29 mouse cellular contexts compared by ENCODE assay signal in the genomic region with DNA sequence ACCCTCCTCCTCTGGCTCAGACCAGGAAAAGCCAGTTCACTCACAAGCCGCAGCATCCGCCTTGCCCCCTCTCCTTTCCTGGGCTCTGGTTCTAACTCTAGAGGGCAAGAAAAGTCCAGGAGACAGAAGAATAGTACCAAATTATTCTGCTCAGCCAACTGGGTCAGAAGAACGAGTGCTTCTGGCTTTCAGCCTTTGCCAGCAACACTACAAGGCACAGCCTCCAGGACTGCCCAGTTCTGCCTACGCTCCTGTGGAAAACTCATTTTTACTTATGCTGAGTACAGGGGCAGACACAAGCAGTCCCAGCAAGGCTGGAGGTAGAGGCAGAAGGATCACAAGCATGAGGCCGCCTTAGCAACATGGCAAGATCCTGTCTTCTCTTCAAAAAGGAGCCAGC. TPM values are rescaled to one million over a fixed set of nuclear protein-coding genes. Genes with fewer than 3 reads are reported as not detected.
A peak's percentile ranks its signal among the peaks of the same experiment; 100 is the strongest.
DNase-seq lines count a peak whose midpoint lies in the region; ATAC-seq and TF ChIP-seq lines count a peak whose summit lies in the region.
"Had no signal": no experiment of that assay in that cellular context is flagged by ENCODE, and none has a peak within 500 bp of the region (broad histone marks: within the 10 kb centered on the region; RNA-seq: fewer than 3 reads in every experiment).

No protein-coding gene starts in this region.

- H3K4me1 ChIP-seq in hindbrain, embryonic 14.5 days (replicated peaks; ENCODE audit: control insufficient read depth, insufficient read depth, low read length) = peaks cover 31% of the 10 kb centered on the region
- H3K4me1 ChIP-seq in hindbrain, embryonic 13.5 days (replicated peaks) = peaks cover 53% of the 10 kb centered on the region
- H3K4me1 ChIP-seq in midbrain, embryonic 10.5 days = peaks cover 68% of the 10 kb centered on the region
- peaks cover 39% of the 10 kb centered on the region for H3K4me1 ChIP-seq in midbrain, embryonic 11.5 days (ENCODE audit: control insufficient read depth, insufficient read depth, low read length)
- H3K4me1 ChIP-seq in hindbrain, postnatal 0 days (ENCODE audit: insufficient read depth, low read length) = peaks cover 10% of the 10 kb centered on the region; the same call in 1 of the 2 replicates

- H3K36me3 ChIP-seq in hindbrain, embryonic 14.5 days (replicated peaks; ENCODE audit: control insufficient read depth, insufficient read depth) = 0 out of 2 replicates have a peak, but pooled peaks cover 8% of the 10 kb centered on the region
- peaks cover 5% of the 10 kb centered on the region; the same call in 1 of the 2 replicates for H3K36me3 ChIP-seq in hindbrain, embryonic 13.5 days
- H3K36me3 ChIP-seq in midbrain, embryonic 10.5 days = peaks cover 55% of the 10 kb centered on the region
- H3K36me3 ChIP-seq in midbrain, embryonic 11.5 days (ENCODE audit: control insufficient read depth, insufficient read depth, low read length) = no peaks in the 10 kb centered on the region
- H3K36me3 ChIP-seq in hindbrain, postnatal 0 days (ENCODE audit: insufficient read depth, low read length) = no peaks in the 10 kb centered on the region
- H3K36me3 ChIP-seq: liver, embryonic 13.5 days had no signal

- no peak overlapping the region for H3K4me3 ChIP-seq in hindbrain, embryonic 14.5 days (replicated peaks; ENCODE audit: low read length)
- H3K4me3 ChIP-seq in hindbrain, embryonic 13.5 days = no peak overlapping the region
- H3K4me3 ChIP-seq in midbrain, embryonic 10.5 days = no peak overlapping the region
- H3K4me3 ChIP-seq in midbrain, embryonic 11.5 days (ENCODE audit: low read depth, low read length) = no peak overlapping the region
- no peak overlapping the region for H3K4me3 ChIP-seq in hindbrain, postnatal 0 days (ENCODE audit: low read length)
- H3K4me3 ChIP-seq: embryonic facial prominence, embryonic 13.5 days; heart, adult 2 months; heart, embryonic 13.5 days; limb, embryonic 13.5 days; liver, embryonic 13.5 days; megakaryocyte, embryonic 14.5 days had no signal

- H3K9ac ChIP-seq in hindbrain, embryonic 14.5 days = no peak overlapping the region
- H3K9ac ChIP-seq in hindbrain, embryonic 13.5 days = no peak overlapping the region; the same call in 1 of the 2 replicates
- H3K9ac ChIP-seq in midbrain, embryonic 11.5 days (ENCODE audit: low read length) = no peak overlapping the region
- H3K9ac ChIP-seq in hindbrain, postnatal 0 days (replicated peaks; ENCODE audit: low read length) = no peak overlapping the region
- H3K9ac ChIP-seq: embryonic facial prominence, embryonic 13.5 days; heart, embryonic 13.5 days; limb, embryonic 13.5 days; liver, embryonic 13.5 days; lung, embryonic 14.5 days had no signal

- WGBS in hindbrain, embryonic 14.5 days = 84% methylated on average over 5 of the region's 5 CpGs
- WGBS in hindbrain, embryonic 13.5 days = 83% methylated on average over 5 of the region's 5 CpGs
- 82% methylated on average over 5 of the region's 5 CpGs for WGBS in midbrain, embryonic 10.5 days
- WGBS in midbrain, embryonic 11.5 days = 83% methylated on average over 5 of the region's 5 CpGs
- 63% methylated on average over 5 of the region's 5 CpGs for WGBS in hindbrain, postnatal 0 days

- 0 out of 2 replicates have a peak overlapping the region, but pooled peaks have one; percentile 26 for H3K27ac ChIP-seq in hindbrain, embryonic 14.5 days
- H3K27ac ChIP-seq in hindbrain, embryonic 13.5 days = no peak overlapping the region
- peak overlapping the region; percentile 24; the same call in 1 of the 2 replicates for H3K27ac ChIP-seq in midbrain, embryonic 10.5 days (replicated peaks)
- no peak overlapping the region for H3K27ac ChIP-seq in midbrain, embryonic 11.5 days (ENCODE audit: low read depth, low read length)
- peak overlapping the region; percentile 3; the same call in 1 of the 2 replicates for H3K27ac ChIP-seq in hindbrain, postnatal 0 days
- H3K27ac ChIP-seq: embryonic facial prominence, embryonic 13.5 days; heart, adult 2 months; heart, embryonic 13.5 days; kidney, postnatal 0 days; limb, embryonic 13.5 days; liver, embryonic 13.5 days had no signal

- H3K4me2 ChIP-seq in hindbrain, embryonic 14.5 days (replicated peaks) = no peak overlapping the region
- H3K4me2 ChIP-seq in hindbrain, embryonic 13.5 days = no peak overlapping the region
- no peak overlapping the region for H3K4me2 ChIP-seq in midbrain, embryonic 11.5 days
- no peak overlapping the region for H3K4me2 ChIP-seq in hindbrain, postnatal 0 days (ENCODE audit: low read depth, low read length)
- H3K4me2 ChIP-seq: embryonic facial prominence, embryonic 13.5 days; heart, embryonic 13.5 days; limb, embryonic 13.5 days; liver, embryonic 13.5 days; lung, embryonic 14.5 days had no signal

- no peak for DNase-seq in hindbrain, embryonic 14.5 days (ENCODE audit: low spot score)
- DNase-seq in midbrain, embryonic 10.5 days (ENCODE audit: low spot score) = no peak
- DNase-seq in midbrain, embryonic 11.5 days (ENCODE audit: low spot score, missing footprints) = no peak
- DNase-seq in adipocyte (ENCODE audit: low spot score) = peak; percentile 65
- peak; percentile 41 for DNase-seq in hindbrain, postnatal 0 days (ENCODE audit: low spot score)
- no peak for DNase-seq in layer of hippocampus, adult 9-11 months
- DNase-seq: adrenal gland, postnatal 10 days; cerebellum, postnatal 25 days; gastrocnemius, postnatal 14 days; heart, adult 2 months; heart, postnatal 14 days; kidney, adult 11 months; liver, embryonic 13.5 days; retina, postnatal 1 day; right cerebral cortex, postnatal 4 days; thymus, postnatal 25 days had no signal

- no peaks in the 10 kb centered on the region for H3K9me3 ChIP-seq in hindbrain, embryonic 14.5 days (ENCODE audit: control insufficient read depth, low read length)
- no peaks in the 10 kb centered on the region for H3K9me3 ChIP-seq in hindbrain, embryonic 13.5 days
- H3K9me3 ChIP-seq in midbrain, embryonic 10.5 days (replicated peaks) = peaks cover 5% of the 10 kb centered on the region; the same call in 1 of the 2 replicates
- H3K9me3 ChIP-seq in midbrain, embryonic 11.5 days (ENCODE audit: control insufficient read depth, low read length) = no peaks in the 10 kb centered on the region
- no peaks in the 10 kb centered on the region for H3K9me3 ChIP-seq in hindbrain, postnatal 0 days (ENCODE audit: low read length)
- H3K9me3 ChIP-seq: embryonic facial prominence, embryonic 13.5 days; heart, embryonic 13.5 days; limb, embryonic 13.5 days; liver, embryonic 13.5 days; megakaryocyte, embryonic 14.5 days had no signal

- no peaks in the 10 kb centered on the region for H3K27me3 ChIP-seq in hindbrain, embryonic 14.5 days (ENCODE audit: control insufficient read depth, insufficient read depth, low read length)
- no peaks in the 10 kb centered on the region for H3K27me3 ChIP-seq in hindbrain, embryonic 13.5 days
- no peaks in the 10 kb centered on the region for H3K27me3 ChIP-seq in midbrain, embryonic 10.5 days (ENCODE audit: low read depth, poor library complexity, severe bottlenecking)
- H3K27me3 ChIP-seq in midbrain, embryonic 11.5 days (ENCODE audit: control insufficient read depth, insufficient read depth, low read length) = no peaks in the 10 kb centered on the region
- H3K27me3 ChIP-seq in hindbrain, postnatal 0 days (ENCODE audit: insufficient read depth, low read length) = no peaks in the 10 kb centered on the region
- H3K27me3 ChIP-seq: embryonic facial prominence, embryonic 13.5 days; heart, embryonic 13.5 days; limb, embryonic 13.5 days; liver, embryonic 13.5 days had no signal

- ATAC-seq in hindbrain, embryonic 14.5 days (ENCODE audit: low FRiP score) = no peak
- ATAC-seq in hindbrain, embryonic 13.5 days (ENCODE audit: low FRiP score) = no peak
- no peak for ATAC-seq in midbrain, embryonic 11.5 days (ENCODE audit: low FRiP score)
- ATAC-seq in hindbrain, postnatal 0 days = peak; percentile 18; the same call in 1 of the 2 replicates
- ATAC-seq: activated CD4-positive, CD25-positive, alpha-beta regulatory T cell, adult 4 months; forebrain, embryonic 14.5 days had no signal

- no peak for TF ChIP-seq CTCF in hindbrain, postnatal 0 days (IDR thresholded peaks at IDR 0.05; ENCODE audit: low read depth)

RNA-seq across cellular contexts. Expression of gene Dennd2a, which starts 9.6 kb away (rescaled TPM):
- 19.1 and 21.8 TPM in 2 replicates for polyA plus RNA-seq in hindbrain, embryonic 14.5 days (2014; fragmentation: Nextera tagmentation; extraction: Ambion mirVana)
- polyA plus RNA-seq in hindbrain, embryonic 13.5 days (2015; fragmentation: Nextera tagmentation; extraction: Ambion mirVana) = 25.4 and 27.5 TPM in 2 replicates
- polyA plus RNA-seq in midbrain, embryonic 10.5 days (2016; fragmentation: Nextera tagmentation; extraction: Ambion mirVana) = 42.3 and 50.6 TPM in 2 replicates
- polyA plus RNA-seq in midbrain, embryonic 11.5 days (2014; fragmentation: Nextera tagmentation; extraction: Ambion mirVana) = 44.9 and 49.3 TPM in 2 replicates
- 19.2 and 30.4 TPM in 2 replicates for total RNA-seq in hindbrain, postnatal 0 days (2014; rRNA removed)
- 13.2 and 14.6 TPM in 2 replicates for polyA plus RNA-seq in hindbrain, postnatal 0 days (2015; fragmentation: Nextera tagmentation; extraction: Ambion mirVana)
- total RNA-seq: MEL; monocyte, adult 5-6 weeks had no signal

RNA-seq across cellular contexts. Expression of gene Adck2, which starts 25.6 kb away (rescaled TPM):
- 37.5 and 38.0 TPM in 2 replicates for polyA plus RNA-seq in hindbrain, embryonic 14.5 days (2014; fragmentation: Nextera tagmentation; extraction: Ambion mirVana)
- 41.4 and 46.9 TPM in 2 replicates for polyA plus RNA-seq in hindbrain, embryonic 13.5 days (2015; fragmentation: Nextera tagmentation; extraction: Ambion mirVana)
- polyA plus RNA-seq in midbrain, embryonic 10.5 days (2016; fragmentation: Nextera tagmentation; extraction: Ambion mirVana) = 26.6 and 28.4 TPM in 2 replicates
- 25.5 and 28.4 TPM in 2 replicates for polyA plus RNA-seq in midbrain, embryonic 11.5 days (2014; fragmentation: Nextera tagmentation; extraction: Ambion mirVana)
- total RNA-seq in hindbrain, postnatal 0 days (2014; rRNA removed) = 14.8 and 18.8 TPM in 2 replicates
- polyA plus RNA-seq in hindbrain, postnatal 0 days (2015; fragmentation: Nextera tagmentation; extraction: Ambion mirVana) = 35.6 and 36.9 TPM in 2 replicates

RNA-seq across cellular contexts. Expression of gene Gm42420, which starts 37.5 kb away (rescaled TPM):
- polyA plus RNA-seq in hindbrain, embryonic 14.5 days (2014; fragmentation: Nextera tagmentation; extraction: Ambion mirVana) = 1.9 TPM in 1 of 2 replicates, not detected in the other
- 2.1 TPM in 1 of 2 replicates, not detected in the other for polyA plus RNA-seq in hindbrain, embryonic 13.5 days (2015; fragmentation: Nextera tagmentation; extraction: Ambion mirVana)
- polyA plus RNA-seq in midbrain, embryonic 10.5 days (2016; fragmentation: Nextera tagmentation; extraction: Ambion mirVana) = 0.57 and 1.3 TPM in 2 replicates
- 0.51 and 1.1 TPM in 2 replicates for polyA plus RNA-seq in midbrain, embryonic 11.5 days (2014; fragmentation: Nextera tagmentation; extraction: Ambion mirVana)
- total RNA-seq in hindbrain, postnatal 0 days (2014; rRNA removed) = not detected in 2 replicates
- polyA plus RNA-seq in hindbrain, postnatal 0 days (2015; fragmentation: Nextera tagmentation; extraction: Ambion mirVana) = 1.3 and 2.5 TPM in 2 replicates
- total RNA-seq: gastrocnemius, postnatal 14 days; heart, adult 2 months; layer of hippocampus, postnatal 25 days; monocyte, adult 5-6 weeks had no signal
- polyA plus RNA-seq: C2C12; embryonic facial prominence, embryonic 13.5 days; forebrain, embryonic 14.5 days had no signal

RNA-seq across cellular contexts. Expression of gene Ndufb2, which starts 44.3 kb away (rescaled TPM):
- 525 and 566 TPM in 2 replicates for polyA plus RNA-seq in hindbrain, embryonic 14.5 days (2014; fragmentation: Nextera tagmentation; extraction: Ambion mirVana)
- 410 and 414 TPM in 2 replicates for polyA plus RNA-seq in hindbrain, embryonic 13.5 days (2015; fragmentation: Nextera tagmentation; extraction: Ambion mirVana)
- 282 and 288 TPM in 2 replicates for polyA plus RNA-seq in midbrain, embryonic 10.5 days (2016; fragmentation: Nextera tagmentation; extraction: Ambion mirVana)
- 234 and 271 TPM in 2 replicates for polyA plus RNA-seq in midbrain, embryonic 11.5 days (2014; fragmentation: Nextera tagmentation; extraction: Ambion mirVana)
- total RNA-seq in hindbrain, postnatal 0 days (2014; rRNA removed) = 212 and 454 TPM in 2 replicates
- 664 and 698 TPM in 2 replicates for polyA plus RNA-seq in hindbrain, postnatal 0 days (2015; fragmentation: Nextera tagmentation; extraction: Ambion mirVana)

Comparison
In these comparisons a context has a peak if more than half of its experiments do, and no peak if none do; other contexts are left out.
1. DNase-seq: peak in adipocyte (single experiment) and hindbrain, postnatal 0 days (single experiment); none in hindbrain, embryonic 14.5 days (single experiment), midbrain, embryonic 10.5 days (single experiment), midbrain, embryonic 11.5 days (single experiment) and layer of hippocampus, adult 9-11 months (single experiment).
2. H3K27ac ChIP-seq: peak in hindbrain, embryonic 14.5 days (single experiment), midbrain, embryonic 10.5 days (single experiment) and hindbrain, postnatal 0 days (single experiment); none in hindbrain, embryonic 13.5 days (single experiment) and midbrain, embryonic 11.5 days (single experiment).